In the genomic region with DNA sequence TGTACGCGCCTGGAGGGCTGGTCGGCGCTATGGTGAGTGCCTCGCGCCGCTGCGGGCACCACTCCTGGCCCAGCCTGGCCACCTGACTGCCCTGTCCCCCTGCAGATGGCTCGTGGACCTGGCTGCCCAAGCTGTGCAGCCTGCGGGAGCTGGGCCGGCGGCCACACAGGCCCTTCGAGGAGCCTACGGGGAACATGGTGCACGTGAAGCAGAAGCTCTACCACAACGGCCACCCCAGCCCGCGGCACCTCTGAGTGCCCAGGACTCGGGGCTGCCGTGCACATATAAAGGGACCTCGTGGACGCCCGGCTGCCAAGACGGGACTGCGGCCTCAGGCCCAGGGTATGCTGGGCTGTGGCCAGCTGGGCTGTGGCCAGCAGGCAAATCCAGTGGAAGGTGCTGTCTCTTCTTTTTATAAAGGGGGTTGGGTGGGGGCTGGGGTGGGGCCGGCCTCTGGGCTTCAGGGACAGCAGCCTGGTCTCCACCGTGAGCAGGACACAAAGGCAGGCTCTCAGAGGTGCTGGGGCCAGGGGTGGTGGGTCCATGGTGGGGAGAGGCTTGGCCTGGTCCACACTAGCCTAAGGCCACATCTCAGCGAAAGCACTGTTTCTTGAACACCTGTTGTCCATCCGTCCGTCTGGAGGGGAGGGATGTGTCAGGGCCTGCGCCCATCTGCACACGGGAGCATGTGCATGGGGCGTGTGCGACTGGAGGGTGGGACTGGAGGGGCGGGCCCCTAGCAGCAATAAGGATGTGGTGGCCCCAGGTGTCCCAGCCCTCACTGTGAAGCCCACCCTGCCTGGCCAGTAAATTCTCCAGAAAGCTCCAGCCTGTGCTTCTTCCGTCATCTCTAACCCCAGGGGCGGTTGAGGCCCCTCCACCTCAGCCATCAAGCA, we compare ENCODE assay signal across 9 mouse cellular contexts. TPM values are rescaled to one million over a fixed set of nuclear protein-coding genes. Genes with fewer than 3 reads are reported as not detected.
DNase-seq lines count a peak whose midpoint lies in the region; TF ChIP-seq lines count a peak whose summit lies in the region.
"Had no signal": no experiment of that assay in that cellular context is flagged by ENCODE, and none has a peak within 500 bp of the region (broad histone marks: within the 10 kb centered on the region; RNA-seq: fewer than 3 reads in every experiment).

No protein-coding gene starts in this region.

- no peak for TF ChIP-seq POLR2A in kidney, adult 2 months (IDR thresholded peaks at IDR 0.05; ENCODE audit: low read depth, low read length)

- peaks cover under 1% of the 10 kb centered on the region for H3K36me3 ChIP-seq in kidney, adult 2 months (ENCODE audit: control insufficient read depth, insufficient read depth, low read length)
- peaks cover 59% of the 10 kb centered on the region for H3K36me3 ChIP-seq in E14TG2a.4 (ENCODE audit: insufficient read depth, low read length)

- peak; percentile 26 for DNase-seq in adrenal gland, postnatal 25 days
- DNase-seq in adrenal gland, adult 8-10 months = no peak
- DNase-seq in kidney, adult 2 months = peak; percentile 45
- DNase-seq in kidney, postnatal 10 days = no peak
- peak; percentile 75 for DNase-seq in cerebellum, adult 8-10 months
- no peak for DNase-seq in ovary, postnatal 36 days (ENCODE audit: low spot score)
- DNase-seq in left cerebral cortex, adult 9 months (ENCODE audit: low spot score in 2 of 2) = no peak
- DNase-seq: liver, embryonic 13.5 days had no signal

- H3K27me3 ChIP-seq in kidney, adult 2 months (replicated peaks; ENCODE audit: control insufficient read depth, insufficient read depth, low read length) = no peaks in the 10 kb centered on the region
- H3K27me3 ChIP-seq in E14TG2a.4 (ENCODE audit: insufficient read depth, low read length) = peaks cover 8% of the 10 kb centered on the region
- H3K27me3 ChIP-seq: liver, embryonic 13.5 days had no signal

- WGBS in kidney, adult 2 months = 79% methylated on average over 37 of the region's 37 CpGs

- no peaks in the 10 kb centered on the region for H3K9me3 ChIP-seq in E14TG2a.4 (ENCODE audit: low read length)
- H3K9me3 ChIP-seq: liver, embryonic 13.5 days had no signal

- no peak overlapping the region for H3K27ac ChIP-seq in kidney, adult 2 months (ENCODE audit: insufficient read depth, low read depth, low read length)
- H3K27ac ChIP-seq: liver, embryonic 13.5 days had no signal

- no peak overlapping the region for H3K4me3 ChIP-seq in kidney, adult 2 months (ENCODE audit: insufficient read depth, low read depth, low read length)
- peak overlapping the region; percentile 70 for H3K4me3 ChIP-seq in E14TG2a.4 (replicated peaks; ENCODE audit: low read length)
- H3K4me3 ChIP-seq: liver, embryonic 13.5 days had no signal

- H3K4me1 ChIP-seq in kidney, adult 2 months (ENCODE audit: control insufficient read depth, insufficient read depth, low read length) = peaks cover 4% of the 10 kb centered on the region; the same call in 1 of the 2 replicates
- peaks cover 52% of the 10 kb centered on the region for H3K4me1 ChIP-seq in E14TG2a.4 (replicated peaks; ENCODE audit: low read depth, low read length)

- no peak for TF ChIP-seq CTCF in kidney, adult 2 months (conservative IDR thresholded peaks at IDR 0.05; ENCODE audit: insufficient read depth, insufficient read length, low read depth, low read length)
- TF ChIP-seq CTCF in E14TG2a.4 (conservative IDR thresholded peaks at IDR 0.05; ENCODE audit: low read length) = no peak

RNA-seq across cellular contexts. Expression of a gene that starts 5.4 kb away (rescaled TPM):
- total RNA-seq in adrenal gland, postnatal 25 days (2021) = 0.86 and 1.6 TPM in 2 replicates
- total RNA-seq in adrenal gland, adult 8-10 months (2022) = 1 to 10 TPM in 3 of 4 experiments, under 1 TPM in 1; 0.90 to 1.2 (median 1.1) TPM
- polyA plus RNA-seq in kidney, adult 2 months (2012; rRNA removed) = 0.67 TPM in 2 replicates

RNA-seq across cellular contexts. Expression of a gene that starts 20.9 kb away (rescaled TPM):
- total RNA-seq in adrenal gland, postnatal 25 days (2021) = 91.0 and 98.7 TPM in 2 replicates
- 10 to 100 TPM; 69.5 to 90.1 (median 77.6) TPM for total RNA-seq in adrenal gland, adult 8-10 months (2022)
- 130 and 145 TPM in 2 replicates for polyA plus RNA-seq in kidney, adult 2 months (2012; rRNA removed)

RNA-seq across cellular contexts. Expression of a gene that starts 34.5 kb away (rescaled TPM):
- total RNA-seq in adrenal gland, postnatal 25 days (2021) = 2.6 and 3.7 TPM in 2 replicates
- total RNA-seq in adrenal gland, adult 8-10 months (2022) = 1 to 10 TPM; 3.2 to 6.9 (median 4.7) TPM
- polyA plus RNA-seq in kidney, adult 2 months (2012; rRNA removed) = 21.8 and 27.2 TPM in 2 replicates

RNA-seq across cellular contexts. Expression of a gene that starts 35.4 kb away (rescaled TPM):
- total RNA-seq in adrenal gland, postnatal 25 days (2021) = 100 and 123 TPM in 2 replicates
- total RNA-seq in adrenal gland, adult 8-10 months (2022) = 100 to 1,000 TPM; 106 to 127 (median 114) TPM
- polyA plus RNA-seq in kidney, adult 2 months (2012; rRNA removed) = 81.9 and 101 TPM in 2 replicates

RNA-seq across cellular contexts. Expression of a gene that starts 45.7 kb away (rescaled TPM):
- total RNA-seq in adrenal gland, postnatal 25 days (2021) = 0.79 and 1.2 TPM in 2 replicates
- total RNA-seq in adrenal gland, adult 8-10 months (2022) = 1 to 10 TPM in 1 of 4 experiments, under 1 TPM in 3; 0.17 to 1.0 (median 0.62) TPM
- 1.8 and 2.4 TPM in 2 replicates for polyA plus RNA-seq in kidney, adult 2 months (2012; rRNA removed)

Comparison
In these comparisons a context has a peak if more than half of its experiments do, and no peak if none do; other contexts are left out.
1. DNase-seq: peak in adrenal gland, postnatal 25 days (single experiment), kidney, adult 2 months (single experiment) and cerebellum, adult 8-10 months (single experiment); none in adrenal gland, adult 8-10 months (single experiment), kidney, postnatal 10 days (single experiment), ovary, postnatal 36 days (single experiment) and left cerebral cortex, adult 9 months (0 of 2).